Mouse (Mus musculus) kidney, adult 9 months (tissue): ENCODE results near the gene Smyd4.

Experiments used
- DNase-seq: peaks from one replicate; pipeline ENCODE4 v3.0.0; 2022

Smyd4 gene

GRCm38 (mm10) chr11:75421375-75422012 is 73.3 kb downstream of the Smyd4 start:
- DNase-seq = no peak

- DNase-seq = no peak
Observed at GRCm38 (mm10) chr11:75422013-75422792, 74.0 kb downstream of the Smyd4 start, which contains the start of gene Serpinf1. Gene Serpinf1, minus strand, starts transcription at chr11:75422701.

- no peak for DNase-seq
Observed at GRCm38 (mm10) chr11:75423091-75423490, 74.9 kb downstream of the Smyd4 start.

- no peak for DNase-seq
Observed at GRCm38 (mm10) chr11:75424033-75424432, 75.8 kb downstream of the Smyd4 start.

- no peak for DNase-seq
Observed at GRCm38 (mm10) chr11:75424459-75424858, 76.2 kb downstream of the Smyd4 start.

GRCm38 (mm10) chr11:75429019-75429705 is 80.9 kb downstream of the Smyd4 start:
- no peak for DNase-seq

GRCm38 (mm10) chr11:75431307-75431706 is 83.1 kb downstream of the Smyd4 start:
- no peak for DNase-seq

- no peak for DNase-seq
Observed at GRCm38 (mm10) chr11:75434138-75434537, 85.9 kb downstream of the Smyd4 start.

GRCm38 (mm10) chr11:75438194-75438593 is 90.0 kb downstream of the Smyd4 start:
- no peak for DNase-seq

- DNase-seq = peak; percentile 81
Observed at GRCm38 (mm10) chr11:75438804-75439203, 90.6 kb downstream of the Smyd4 start.

GRCm38 (mm10) chr11:75439363-75439762 is 91.1 kb downstream of the Smyd4 start, which contains the start of gene Serpinf2:
Gene Serpinf2, minus strand, starts transcription at chr11:75439591.
- DNase-seq = peak; percentile 84

GRCm38 (mm10) chr11:75439951-75440350 is 91.7 kb downstream of the Smyd4 start:
- peak; percentile 66 for DNase-seq

GRCm38 (mm10) chr11:75441034-75441433 is 92.8 kb downstream of the Smyd4 start:
- no peak for DNase-seq

- peak; percentile 75 for DNase-seq
Observed at GRCm38 (mm10) chr11:75441601-75442000, 93.4 kb downstream of the Smyd4 start.

- peak; percentile 97 for DNase-seq
Observed at GRCm38 (mm10) chr11:75443711-75444110, 95.5 kb downstream of the Smyd4 start.

- DNase-seq = no peak
Observed at GRCm38 (mm10) chr11:75448575-75448974, 100.3 kb downstream of the Smyd4 start.

GRCm38 (mm10) chr11:75449695-75450094 is 101.5 kb downstream of the Smyd4 start:
- DNase-seq = no peak

- DNase-seq = no peak
Observed at GRCm38 (mm10) chr11:75450304-75450908, 102.2 kb downstream of the Smyd4 start.

- DNase-seq = no peak
Observed at GRCm38 (mm10) chr11:75450936-75451335, 102.7 kb downstream of the Smyd4 start.

- no peak for DNase-seq
Observed at GRCm38 (mm10) chr11:75452081-75452480, 103.8 kb downstream of the Smyd4 start.

GRCm38 (mm10) chr11:75452812-75453557 is 104.8 kb downstream of the Smyd4 start:
- no peak for DNase-seq
